Mouse (Mus musculus) limb, embryonic 12.5 days (tissue): ENCODE data around the gene Zfp423. TPM values are rescaled to one million over a fixed set of nuclear protein-coding genes. Genes with fewer than 3 reads are reported as not detected.

Experiments used
- ATAC-seq: fragments of 200-750 bp; cut with Nextera tagmentation; 2 replicates; pipeline ENCODE4 v1.8.0; 2017; ENCODE audit warnings: low read depth, moderate TSS enrichment; ENCODE audit not compliant: insufficient number of reproducible peaks, insufficient read depth, low FRiP score, low TSS enrichment
- H3K27ac ChIP-seq: fragments of 300-500 bp; sonication (generic); 2 replicates; pipeline ENCODE4 v1.5.1; 2016; ENCODE audit warnings: mild to moderate bottlenecking, moderate library complexity
- H3K27me3 ChIP-seq: fragments of 300-500 bp; sonication (generic); 2 replicates; pipeline ENCODE4 v1.6.1; 2016; ENCODE audit warnings: mild to moderate bottlenecking, moderate library complexity
- H3K36me3 ChIP-seq: fragments of 300-500 bp; sonication (generic); 2 replicates; pipeline ENCODE4 v1.6.1; 2016; ENCODE audit warnings: mild to moderate bottlenecking, moderate library complexity
- H3K4me1 ChIP-seq: fragments of 300-500 bp; sonication (generic); replicated peaks from 2 replicates; pipeline ENCODE4 v1.6.1; 2016
- H3K4me2 ChIP-seq: fragments of 300-500 bp; sonication (generic); 2 replicates; pipeline ENCODE4 v1.6.1; 2016; ENCODE audit warnings: mild to moderate bottlenecking, moderate library complexity
- H3K4me3 ChIP-seq: fragments of 300-500 bp; sonication (generic); replicated peaks from 2 replicates; pipeline ENCODE4 v1.5.1; 2016; ENCODE audit warnings: mild to moderate bottlenecking
- H3K9ac ChIP-seq: fragments of 300-500 bp; sonication (generic); replicated peaks from 2 replicates; pipeline ENCODE4 v1.6.1; 2016; ENCODE audit warnings: mild to moderate bottlenecking, moderate library complexity
- H3K9me3 ChIP-seq: fragments of 300-500 bp; sonication (generic); 2 replicates; pipeline ENCODE4 v1.6.1; 2016; ENCODE audit warnings: mild to moderate bottlenecking, moderate library complexity
- WGBS: fragments of 180-500 bp; shearing (Covaris S2); methylation state at CpG from one replicate; pipeline ENCODE4 v1.1.7; 2016; 5-methylcytosine and 5-hydroxymethylcytosine counted together
- polyA plus RNA-seq: library from polyadenylated mRNA; unstranded; fragments of >200 nt; fragmentation: Nextera tagmentation; extraction: Ambion mirVana; gene quantifications from 2 replicates; pipeline ENCODE4 v1.2.1, GENCODE M21; 2016

Zfp423 gene
- polyA plus RNA-seq, 1 experiment from 2014 or later, result 40.3 TPM

GRCm38 (mm10) chr8:87700321-87700720, 259.1 kb downstream of the Zfp423 start:
- peaks cover 29% of the 10 kb centered on the region for H3K4me1 ChIP-seq
- 49% methylated on average over 12 of the region's 12 CpGs for WGBS
- H3K4me2 ChIP-seq, result no peak overlapping the region
- peaks cover 9% of the 10 kb centered on the region; the same call in 1 of the 2 replicates for H3K36me3 ChIP-seq
- H3K9ac ChIP-seq, result no peak overlapping the region
- no peak for ATAC-seq
- H3K27ac ChIP-seq, result no peak overlapping the region
- H3K9me3 ChIP-seq, result no peaks in the 10 kb centered on the region
- H3K27me3 ChIP-seq, result no peaks in the 10 kb centered on the region
- no peak overlapping the region for H3K4me3 ChIP-seq

DNA sequence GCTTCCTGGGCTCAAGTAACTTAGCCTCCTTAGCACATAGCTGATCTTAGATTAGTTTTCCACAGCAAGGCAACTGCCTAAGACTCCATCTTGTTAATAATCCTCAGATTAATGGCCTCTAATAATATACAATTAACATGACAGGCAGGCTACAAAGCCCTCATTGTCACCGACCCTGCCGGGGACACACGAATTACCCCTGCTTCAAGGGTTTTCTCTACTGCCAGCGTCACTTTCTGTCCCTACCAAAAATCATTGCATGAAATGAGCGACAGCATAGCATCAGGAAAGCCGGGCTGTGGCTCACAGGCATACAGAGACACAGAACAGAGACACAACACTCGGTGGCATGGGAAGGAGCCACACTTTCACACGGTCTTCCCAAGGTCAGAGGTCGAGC, 262.3 kb downstream of the Zfp423 start:
- H3K36me3 ChIP-seq, result peaks cover 9% of the 10 kb centered on the region; the same call in 1 of the 2 replicates
- H3K4me1 ChIP-seq, result peaks cover 35% of the 10 kb centered on the region
- no peak overlapping the region for H3K27ac ChIP-seq
- no peaks in the 10 kb centered on the region for H3K9me3 ChIP-seq
- no peak overlapping the region for H3K4me2 ChIP-seq
- H3K27me3 ChIP-seq, result no peaks in the 10 kb centered on the region
- H3K4me3 ChIP-seq, result no peak overlapping the region
- H3K9ac ChIP-seq, result no peak overlapping the region
- no peak for ATAC-seq
- 57% methylated on average over 9 of the region's 9 CpGs for WGBS

GRCm38 (mm10) chr8:87693741-87694140, 265.7 kb downstream of the Zfp423 start:
- H3K27ac ChIP-seq, result no peak overlapping the region
- 71% methylated on average over 4 of the region's 4 CpGs for WGBS
- H3K36me3 ChIP-seq, result peaks cover 6% of the 10 kb centered on the region; the same call in 1 of the 2 replicates
- H3K4me1 ChIP-seq, result peaks cover 65% of the 10 kb centered on the region
- H3K9ac ChIP-seq, result no peak overlapping the region
- no peak for ATAC-seq
- no peaks in the 10 kb centered on the region for H3K27me3 ChIP-seq
- H3K9me3 ChIP-seq, result no peaks in the 10 kb centered on the region
- H3K4me3 ChIP-seq, result no peak overlapping the region
- H3K4me2 ChIP-seq, result no peak overlapping the region

- no peaks in the 10 kb centered on the region for H3K27me3 ChIP-seq
- peaks cover 73% of the 10 kb centered on the region for H3K4me1 ChIP-seq
- ATAC-seq, result no peak
- no peak overlapping the region for H3K4me3 ChIP-seq
- H3K9ac ChIP-seq, result peak overlapping the region; percentile 12; the same call in 1 of the 2 replicates
- H3K27ac ChIP-seq, result peak overlapping the region; percentile 18; the same call in 1 of the 2 replicates
- H3K9me3 ChIP-seq, result no peaks in the 10 kb centered on the region
- WGBS, result 21% methylated on average over 28 of the region's 28 CpGs
- peak overlapping the region; percentile 16; the same call in 1 of the 2 replicates for H3K4me2 ChIP-seq
- H3K36me3 ChIP-seq, result peaks cover 24% of the 10 kb centered on the region
These were observed 269.0 kb downstream of the Zfp423 start for GRCm38 (mm10) chr8:87690100-87691095.

- H3K27me3 ChIP-seq, result no peaks in the 10 kb centered on the region
- no peak overlapping the region for H3K4me2 ChIP-seq
- no peak overlapping the region for H3K27ac ChIP-seq
- peaks cover 36% of the 10 kb centered on the region for H3K36me3 ChIP-seq
- ATAC-seq, result no peak
- H3K4me1 ChIP-seq, result peaks cover 61% of the 10 kb centered on the region
- no peaks in the 10 kb centered on the region for H3K9me3 ChIP-seq
- 69% methylated on average over 6 of the region's 6 CpGs for WGBS
- no peak overlapping the region for H3K9ac ChIP-seq
- H3K4me3 ChIP-seq, result no peak overlapping the region
These were observed 270.2 kb downstream of the Zfp423 start for GRCm38 (mm10) chr8:87689192-87689591.

- H3K27ac ChIP-seq, result no peak overlapping the region
- no peak overlapping the region for H3K4me3 ChIP-seq
- no peaks in the 10 kb centered on the region for H3K9me3 ChIP-seq
- H3K4me1 ChIP-seq, result peaks cover 56% of the 10 kb centered on the region
- H3K36me3 ChIP-seq, result peaks cover 44% of the 10 kb centered on the region
- 60% methylated on average over 4 of the region's 4 CpGs for WGBS
- no peaks in the 10 kb centered on the region for H3K27me3 ChIP-seq
- no peak overlapping the region for H3K9ac ChIP-seq
- H3K4me2 ChIP-seq, result no peak overlapping the region
- no peak for ATAC-seq
These were observed 271.0 kb downstream of the Zfp423 start for GRCm38 (mm10) chr8:87688348-87688747.

DNA sequence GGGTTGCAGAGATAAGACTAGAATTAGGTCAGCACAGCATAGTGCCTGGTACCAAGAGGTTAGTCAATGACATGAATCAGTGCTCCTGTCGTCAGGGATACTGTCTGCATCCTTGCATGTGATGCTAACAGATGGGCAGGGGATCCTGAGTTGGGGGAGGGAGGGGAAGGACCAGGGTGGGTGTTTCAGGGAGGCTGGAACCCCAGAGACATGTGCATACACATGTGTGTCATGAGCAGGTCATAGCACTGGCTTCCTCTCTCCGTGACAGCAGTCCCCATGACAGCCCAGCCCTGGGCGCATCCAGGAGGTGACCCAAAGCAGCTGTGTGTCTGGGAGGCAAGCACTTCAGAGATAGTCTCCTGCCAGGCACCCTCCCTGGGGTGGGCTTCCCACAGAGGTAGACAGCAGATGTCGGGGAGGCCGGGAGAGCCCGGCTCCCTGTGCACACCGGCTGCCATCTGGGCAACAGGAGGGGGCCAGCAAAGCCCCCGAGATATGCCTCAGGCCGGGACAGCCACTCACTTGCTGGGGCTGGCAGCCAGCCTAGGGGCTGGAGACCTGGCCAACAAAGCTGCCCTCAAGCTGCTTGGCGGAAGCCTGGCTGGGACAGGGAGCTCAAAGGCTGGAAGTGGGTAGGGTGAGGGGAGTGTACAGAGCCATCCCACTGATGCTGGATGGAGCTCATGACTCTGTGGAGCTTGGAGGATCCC, 272.3 kb downstream of the Zfp423 start:
- peaks cover 45% of the 10 kb centered on the region for H3K4me1 ChIP-seq
- H3K9me3 ChIP-seq, result no peaks in the 10 kb centered on the region
- peak overlapping the region; percentile 35; the same call in 1 of the 2 replicates for H3K27ac ChIP-seq
- H3K9ac ChIP-seq, result no peak overlapping the region
- 66% methylated on average over 10 of the region's 10 CpGs for WGBS
- ATAC-seq, result no peak
- H3K4me3 ChIP-seq, result no peak overlapping the region
- peaks cover 48% of the 10 kb centered on the region for H3K36me3 ChIP-seq
- H3K4me2 ChIP-seq, result no peak overlapping the region
- H3K27me3 ChIP-seq, result no peaks in the 10 kb centered on the region

DNA sequence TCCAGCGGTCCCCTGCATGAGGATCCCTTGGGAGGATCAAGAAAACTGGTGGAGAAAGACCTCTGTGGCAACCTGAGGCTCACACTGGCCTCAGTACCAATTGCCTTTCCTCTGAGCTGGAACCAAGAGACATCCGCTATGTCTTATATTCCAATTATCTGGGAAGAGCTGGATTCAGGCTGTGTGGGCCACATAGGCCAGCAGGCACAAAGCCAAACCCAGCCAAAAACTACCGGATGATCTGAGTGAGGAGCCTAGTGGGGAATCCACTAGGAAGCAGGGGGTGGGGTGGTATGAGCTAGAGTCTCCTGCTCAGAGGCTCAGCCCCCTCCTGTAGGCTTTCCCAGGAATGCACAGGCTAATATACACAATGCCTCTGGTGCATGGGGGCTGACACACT, 273.4 kb downstream of the Zfp423 start:
- Histone ChIP-seq H3K27ac (no peak overlapping the region), H3K9ac (no peak overlapping the region), H3K4me2 (no peak overlapping the region), H3K36me3 (peaks cover 58% of the 10 kb centered on the region), H3K27me3 (no peaks in the 10 kb centered on the region), H3K9me3 (no peaks in the 10 kb centered on the region), H3K4me3 (no peak overlapping the region), H3K4me1 (peaks cover 35% of the 10 kb centered on the region)
- ATAC-seq, result no peak
- WGBS, result 90% methylated on average over 3 of the region's 3 CpGs

DNA sequence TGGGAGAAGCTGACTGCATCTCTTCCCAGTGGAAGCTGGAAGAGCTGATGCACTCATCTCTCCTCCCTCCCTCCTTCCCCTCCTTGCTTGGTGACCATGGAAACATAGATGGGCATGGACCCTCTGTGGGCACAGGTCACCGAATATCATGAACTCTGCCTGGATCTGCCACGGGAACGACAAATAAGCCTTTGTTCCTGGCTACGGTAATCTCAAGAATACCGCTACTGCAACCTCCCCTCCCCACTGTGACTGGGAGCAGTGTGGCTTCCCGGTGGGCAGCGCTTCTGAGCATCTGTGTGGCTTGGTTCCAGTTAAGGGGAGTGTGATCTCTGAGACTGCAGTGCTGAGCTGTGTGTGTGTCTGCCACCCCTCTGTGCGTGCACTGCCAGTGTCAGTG, 274.0 kb downstream of the Zfp423 start:
- Histone ChIP-seq H3K27me3 (no peaks in the 10 kb centered on the region), H3K4me2 (no peak overlapping the region), H3K9me3 (no peaks in the 10 kb centered on the region), H3K4me1 (peaks cover 33% of the 10 kb centered on the region), H3K36me3 (peaks cover 64% of the 10 kb centered on the region), H3K4me3 (no peak overlapping the region), H3K9ac (no peak overlapping the region), H3K27ac (no peak overlapping the region)
- no peak for ATAC-seq
- 87% methylated on average over 8 of the region's 8 CpGs for WGBS

DNA sequence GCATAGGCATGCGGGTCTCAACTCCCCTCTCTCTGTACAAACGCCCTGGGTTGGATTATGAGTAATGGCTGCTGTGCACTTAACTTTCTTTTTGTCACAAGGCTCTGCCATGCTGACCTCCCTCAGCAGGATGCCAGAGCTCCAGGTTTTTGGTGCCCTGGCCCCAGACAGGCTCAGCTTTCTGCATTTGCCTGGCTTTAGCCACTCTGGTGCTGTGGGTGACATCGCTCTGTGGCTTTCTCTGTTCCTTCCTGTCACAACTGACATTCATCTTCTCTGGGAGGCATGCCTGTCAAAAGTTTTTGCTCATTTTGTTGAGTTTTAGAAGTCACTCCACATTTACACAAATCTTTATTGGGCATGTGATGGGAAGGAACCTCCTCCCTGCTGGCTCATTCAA, 277.3 kb downstream of the Zfp423 start:
- Histone ChIP-seq H3K4me1 (peaks cover 16% of the 10 kb centered on the region), H3K4me2 (no peak overlapping the region), H3K4me3 (no peak overlapping the region), H3K9me3 (no peaks in the 10 kb centered on the region), H3K27ac (no peak overlapping the region), H3K36me3 (peaks cover 74% of the 10 kb centered on the region), H3K27me3 (no peaks in the 10 kb centered on the region), H3K9ac (no peak overlapping the region)
- no peak for ATAC-seq
- 91% methylated on average over 3 of the region's 3 CpGs for WGBS

- Histone ChIP-seq H3K4me2 (no peak overlapping the region), H3K9ac (no peak overlapping the region), H3K4me1 (peaks cover 16% of the 10 kb centered on the region), H3K27me3 (no peaks in the 10 kb centered on the region), H3K36me3 (peaks cover 63% of the 10 kb centered on the region), H3K27ac (0 out of 2 replicates have a peak overlapping the region, but pooled peaks have one; percentile 20), H3K4me3 (no peak overlapping the region), H3K9me3 (no peaks in the 10 kb centered on the region)
- ATAC-seq, result no peak; the same call in 1 of the 2 replicates
- WGBS, result 52% methylated on average over 3 of the region's 3 CpGs
These were observed 279.4 kb downstream of the Zfp423 start for GRCm38 (mm10) chr8:87680034-87680433.
